8 mouse cellular contexts compared by ENCODE assay signal in genomic region chr6:100335506-100336144, GRCm38 (mm10). TPM values are rescaled to one million over a fixed set of nuclear protein-coding genes. Genes with fewer than 3 reads are reported as not detected.
DNase-seq lines count a peak whose midpoint lies in the region; ATAC-seq and TF ChIP-seq lines count a peak whose summit lies in the region.

No protein-coding gene starts in this region.

- peak; percentile 40 for DNase-seq in kidney, postnatal 0 days (ENCODE audit: low spot score)
- DNase-seq in kidney, adult 2 months = no peak
- peak; percentile 21 for DNase-seq in lung, postnatal 0 days (ENCODE audit: low spot score)
- DNase-seq in stomach, postnatal 0 days (ENCODE audit: low spot score) = peak; percentile 28
- DNase-seq in thymus, adult 18-20 months = no peak
- DNase-seq in frontal cortex, postnatal 14 days (ENCODE audit: low spot score in 2 of 2) = no peak
- DNase-seq in thymus, postnatal 14 days = no peak

- H3K4me1 ChIP-seq in kidney, postnatal 0 days (replicated peaks; ENCODE audit: insufficient read depth, low read length) = peaks cover 5% of the 10 kb centered on the region; the same call in 1 of the 2 replicates
- H3K4me1 ChIP-seq in kidney, adult 2 months (ENCODE audit: control insufficient read depth, insufficient read depth, low read length) = peaks cover 3% of the 10 kb centered on the region; the same call in 1 of the 2 replicates
- peaks cover 4% of the 10 kb centered on the region; the same call in 1 of the 2 replicates for H3K4me1 ChIP-seq in lung, postnatal 0 days (ENCODE audit: insufficient read depth, low read depth, low read length)
- peaks cover 3% of the 10 kb centered on the region; the same call in 1 of the 2 replicates for H3K4me1 ChIP-seq in stomach, postnatal 0 days (replicated peaks; ENCODE audit: control insufficient read depth, insufficient read depth)

- no peak overlapping the region for H3K27ac ChIP-seq in kidney, postnatal 0 days
- H3K27ac ChIP-seq in kidney, adult 2 months (ENCODE audit: insufficient read depth, low read depth, low read length) = no peak overlapping the region
- no peak overlapping the region for H3K27ac ChIP-seq in lung, postnatal 0 days (ENCODE audit: low read length)
- 0 out of 2 replicates have a peak overlapping the region, but pooled peaks have one; percentile 13 for H3K27ac ChIP-seq in stomach, postnatal 0 days (replicated peaks)

- H3K9ac ChIP-seq in kidney, postnatal 0 days (ENCODE audit: low read depth, low read length) = no peak overlapping the region
- no peak overlapping the region for H3K9ac ChIP-seq in lung, postnatal 0 days (replicated peaks; ENCODE audit: low read depth)
- H3K9ac ChIP-seq in stomach, postnatal 0 days (ENCODE audit: low read length) = no peak overlapping the region

- no peak for TF ChIP-seq POLR2A in kidney, adult 2 months (IDR thresholded peaks at IDR 0.05; ENCODE audit: low read depth, low read length)

- H3K9me3 ChIP-seq in kidney, postnatal 0 days (replicated peaks; ENCODE audit: low read length) = no peaks in the 10 kb centered on the region
- H3K9me3 ChIP-seq in lung, postnatal 0 days (ENCODE audit: low read length) = no peaks in the 10 kb centered on the region
- no peaks in the 10 kb centered on the region for H3K9me3 ChIP-seq in stomach, postnatal 0 days (ENCODE audit: control insufficient read depth, low read length)

- WGBS in kidney, postnatal 0 days = 17% methylated on average over 18 of the region's 18 CpGs
- WGBS in kidney, adult 2 months = 32% methylated on average over 18 of the region's 18 CpGs
- 24% methylated on average over 18 of the region's 18 CpGs for WGBS in lung, postnatal 0 days
- 29% methylated on average over 18 of the region's 18 CpGs for WGBS in stomach, postnatal 0 days

- no peak for TF ChIP-seq CTCF in kidney, postnatal 0 days (IDR thresholded peaks at IDR 0.05; ENCODE audit: low read depth)
- TF ChIP-seq CTCF in kidney, adult 2 months (conservative IDR thresholded peaks at IDR 0.05; ENCODE audit: insufficient read depth, insufficient read length, low read depth, low read length) = no peak
- TF ChIP-seq CTCF in lung, postnatal 0 days (IDR thresholded peaks at IDR 0.05) = no peak
- no peak for TF ChIP-seq CTCF in stomach, postnatal 0 days (IDR thresholded peaks at IDR 0.05; ENCODE audit: low read depth)

- H3K4me3 ChIP-seq in kidney, postnatal 0 days (replicated peaks; ENCODE audit: low read depth, low read length) = 0 out of 2 replicates have a peak overlapping the region, but pooled peaks have one; percentile 0
- no peak overlapping the region for H3K4me3 ChIP-seq in kidney, adult 2 months (ENCODE audit: insufficient read depth, low read depth, low read length)
- no peak overlapping the region for H3K4me3 ChIP-seq in lung, postnatal 0 days (ENCODE audit: low read depth, low read length)
- H3K4me3 ChIP-seq in stomach, postnatal 0 days (ENCODE audit: low read depth, low read length) = no peak overlapping the region

- no peak for TF ChIP-seq EP300 in lung, postnatal 0 days (IDR thresholded peaks at IDR 0.05)
- no peak for TF ChIP-seq EP300 in stomach, postnatal 0 days (optimal IDR thresholded peaks at IDR 0.05)

- H3K27me3 ChIP-seq in kidney, postnatal 0 days (ENCODE audit: insufficient read depth, low read length) = no peaks in the 10 kb centered on the region
- no peaks in the 10 kb centered on the region for H3K27me3 ChIP-seq in kidney, adult 2 months (replicated peaks; ENCODE audit: control insufficient read depth, insufficient read depth, low read length)
- H3K27me3 ChIP-seq in lung, postnatal 0 days (replicated peaks; ENCODE audit: insufficient read depth, low read length) = 0 out of 2 replicates have a peak, but pooled peaks cover 3% of the 10 kb centered on the region
- no peaks in the 10 kb centered on the region for H3K27me3 ChIP-seq in stomach, postnatal 0 days (ENCODE audit: control insufficient read depth, insufficient read depth, low read length)

- ATAC-seq in kidney, postnatal 0 days (replicated peaks; ENCODE audit: low FRiP score, low read depth) = 0 out of 2 replicates have a peak, but pooled peaks have one; percentile 43
- ATAC-seq in hematopoietic stem cell, adult 5-6 weeks (replicated peaks in 1 of 2; ENCODE audit: insufficient read depth in 1 of 2, low FRiP score in 2 of 2, low TSS enrichment in 1 of 2, low read depth in 1 of 2, poor library complexity in 2 of 2, severe bottlenecking in 2 of 2) = peak; percentile 72 to 74
- peak; percentile 21; the same call in 1 of the 2 replicates for ATAC-seq in lung, postnatal 0 days
- ATAC-seq in stomach, postnatal 0 days (ENCODE audit: low FRiP score, low TSS enrichment) = peak; percentile 45; the same call in 1 of the 2 replicates

- H3K36me3 ChIP-seq in kidney, postnatal 0 days (ENCODE audit: insufficient read depth, low read length) = no peaks in the 10 kb centered on the region
- H3K36me3 ChIP-seq in kidney, adult 2 months (ENCODE audit: control insufficient read depth, insufficient read depth, low read length) = no peaks in the 10 kb centered on the region
- no peaks in the 10 kb centered on the region for H3K36me3 ChIP-seq in lung, postnatal 0 days (ENCODE audit: insufficient read depth, low read length)
- no peaks in the 10 kb centered on the region for H3K36me3 ChIP-seq in stomach, postnatal 0 days (ENCODE audit: control insufficient read depth, insufficient read depth, low read length)

- H3K4me2 ChIP-seq in kidney, postnatal 0 days (ENCODE audit: low read length) = peak overlapping the region; percentile 27
- H3K4me2 ChIP-seq in lung, postnatal 0 days (replicated peaks; ENCODE audit: low read depth, low read length) = peak overlapping the region; percentile 44
- peak overlapping the region; percentile 34; the same call in 1 of the 2 replicates for H3K4me2 ChIP-seq in stomach, postnatal 0 days (replicated peaks; ENCODE audit: low read depth)

RNA-seq across cellular contexts. Expression of gene Rybp, which starts 48.3 kb away (rescaled TPM):
- polyA plus RNA-seq in kidney, postnatal 0 days (2015; fragmentation: Nextera tagmentation; extraction: Ambion mirVana) = 14.4 and 18.8 TPM in 2 replicates
- polyA plus RNA-seq in kidney, adult 2 months (2012; rRNA removed) = 19.4 and 23.0 TPM in 2 replicates
- total RNA-seq in hematopoietic stem cell, adult 5-6 weeks (2017) = 31.8 and 62.6 TPM in 2 replicates
- polyA plus RNA-seq in lung, postnatal 0 days (2015; fragmentation: Nextera tagmentation; extraction: Ambion mirVana) = 16.6 and 21.8 TPM in 2 replicates
- polyA plus RNA-seq in stomach, postnatal 0 days (2015; fragmentation: Nextera tagmentation; extraction: Ambion mirVana) = 10.4 and 12.7 TPM in 2 replicates

Comparison
In these comparisons a context has a peak if more than half of its experiments do, and no peak if none do; other contexts are left out.
1. DNase-seq: peak in kidney, postnatal 0 days (single experiment), lung, postnatal 0 days (single experiment) and stomach, postnatal 0 days (single experiment); none in kidney, adult 2 months (single experiment), thymus, adult 18-20 months (0 of 2), frontal cortex, postnatal 14 days (0 of 2) and thymus, postnatal 14 days (single experiment).
2. ATAC-seq: peak in every context shown above with its lines; median percentile 73 in hematopoietic stem cell, adult 5-6 weeks; 45 in stomach, postnatal 0 days; 43 in kidney, postnatal 0 days; 21 in lung, postnatal 0 days.
3. Peak in every context shown above with its lines, with median percentiles within 50 percentile points of each other: H3K4me2 ChIP-seq.